Mouse (Mus musculus) liver, embryonic 14.5 days (tissue): ENCODE results near the gene Vamp4. TPM values are rescaled to one million over a fixed set of nuclear protein-coding genes. Genes with fewer than 3 reads are reported as not detected.
A peak's percentile ranks its signal among the peaks of the same experiment; 100 is the strongest.
"Not testable (repeated sequence)": the region's sequence is repeated elsewhere in the genome, so short reads cannot be mapped to it uniquely, and the experiment has no call there.

Source experiments
- ATAC-seq: fragments of 200-750 bp; cut with Nextera tagmentation; 2 replicates; pipeline ENCODE4 v1.8.0; 2017; ENCODE audit warnings: moderate number of reproducible peaks, mild to moderate bottlenecking, moderate library complexity; ENCODE audit not compliant: insufficient read depth
- DNase-seq, 3 experiments: peaks; one replicate each; pipeline ENCODE4 v3.0.0-alpha.2; 2012 to 2013; ENCODE audit warnings: low read depth in 3 of 3, low spot score in 3 of 3
- H3K27ac ChIP-seq: fragments of 300-500 bp; sonication (generic); 2 replicates; pipeline ENCODE4 v1.5.1; 2014; ENCODE audit warnings: moderate library complexity, mild to moderate bottlenecking, control low read depth, inconsistent platforms
- H3K27me3 ChIP-seq: fragments of 300-500 bp; sonication (generic); 2 replicates; pipeline ENCODE4 v1.6.1; 2014; ENCODE audit warnings: mild to moderate bottlenecking, low read length, moderate library complexity; ENCODE audit not compliant: control insufficient read depth, insufficient read depth
- H3K36me3 ChIP-seq: fragments of 300-500 bp; sonication (generic); replicated peaks from 2 replicates; pipeline ENCODE4 v1.6.1; 2014; ENCODE audit warnings: low read depth; ENCODE audit not compliant: control insufficient read depth, insufficient read depth
- H3K4me1 ChIP-seq, 2 experiments: fragments of 200-500 bp in 1 of 2; fragments of 300-500 bp in 1 of 2; sonication (generic) in 1 of 2; replicated peaks; 2 replicates each; pipeline ENCODE4 v1.6.1; 2012 to 2014; ENCODE audit warnings: antibody characterized with exemption in 1 of 2, inconsistent platforms in 1 of 2, low read length in 1 of 2; ENCODE audit not compliant: control insufficient read depth in 2 of 2, insufficient read depth in 2 of 2
- H3K4me2 ChIP-seq: fragments of 300-500 bp; sonication (generic); 2 replicates; pipeline ENCODE4 v1.6.1; 2014; ENCODE audit warnings: low read depth, mild to moderate bottlenecking, control low read depth, moderate library complexity
- H3K4me3 ChIP-seq, 2 experiments: fragments of 200-500 bp in 1 of 2; fragments of 300-500 bp in 1 of 2; sonication (generic) in 1 of 2; 2 replicates each; pipeline ENCODE4 v1.5.1; 2012 to 2014; ENCODE audit warnings: low read depth in 2 of 2, low read length in 2 of 2, mild to moderate bottlenecking in 2 of 2, control low read depth in 1 of 2, inconsistent platforms in 1 of 2, moderate library complexity in 1 of 2; ENCODE audit not compliant: insufficient read depth in 1 of 2
- H3K9ac ChIP-seq: fragments of 300-500 bp; sonication (generic); replicated peaks from 2 replicates; pipeline ENCODE4 v1.6.1; 2014; ENCODE audit warnings: mild to moderate bottlenecking, control low read depth, moderate library complexity
- H3K9me3 ChIP-seq: fragments of 300-500 bp; sonication (generic); 2 replicates; pipeline ENCODE4 v1.6.1; 2016; ENCODE audit warnings: low read length, mixed read lengths; ENCODE audit not compliant: control insufficient read depth
- CTCF ChIP-seq: IDR thresholded peaks from 2 replicates; pipeline ENCODE4 v1.5.1; 2016; ENCODE audit warnings: antibody characterized with exemption, low read depth, control low read depth
- EP300 ChIP-seq: IDR thresholded peaks from 2 replicates; pipeline ENCODE4 v1.6.1; 2016; ENCODE audit warnings: antibody characterized with exemption, low read depth
- WGBS: fragments of 180-500 bp; shearing (Covaris S2); extraction: QIAGEN DNeasy Blood & Tissue Kit; methylation state at CpG from one replicate; pipeline ENCODE4 v1.1.7; 2014; ENCODE audit not compliant: insufficient replicate concordance; 5-methylcytosine and 5-hydroxymethylcytosine counted together
- polyA plus RNA-seq, 2 experiments: library from polyadenylated mRNA; depleted of rRNA in 1 of 2; stranded (reverse) in 1 of 2; unstranded in 1 of 2; fragments of >200 nt; fragmentation: Nextera tagmentation in 1 of 2; extraction: Ambion mirVana in 1 of 2; gene quantifications; 2 replicates each; pipeline versions ENCODE4 v1.2.1 to v1.2.3; 2012 to 2014

Gene Vamp4
- polyA plus RNA-seq, 2 experiments = 5.6 to 13.5 TPM

DNA sequence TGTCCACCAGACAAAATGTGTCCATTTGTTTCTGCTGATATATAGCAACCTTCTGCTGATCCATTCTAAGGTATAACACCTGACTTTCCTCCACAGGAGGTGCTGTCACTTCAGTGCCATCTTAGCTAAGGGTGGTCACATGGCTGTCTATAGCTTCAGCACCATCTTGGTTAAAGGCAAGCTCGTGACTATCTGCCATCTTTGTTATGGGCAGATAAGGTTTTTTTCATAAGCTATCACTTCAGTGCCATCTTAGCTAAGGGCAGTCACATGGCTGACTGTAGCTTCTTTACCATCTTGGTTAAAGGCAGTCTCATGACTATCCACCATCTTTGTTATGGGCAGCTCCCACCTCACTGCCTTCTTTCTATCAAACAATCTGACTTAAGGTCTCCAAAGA lies 45.2 kb downstream of the Vamp4 start:
- no peak for TF ChIP-seq CTCF
- TF ChIP-seq EP300 = no peak
- 57% methylated on average over 1 of the region's 1 CpGs for WGBS
- Histone ChIP-seq H3K9ac (no peak overlapping the region), H3K27me3 (no peaks in the 10 kb centered on the region), H3K4me1 (no peaks in the 10 kb centered on the region), H3K4me2 (no peak overlapping the region), H3K36me3 (no peaks in the 10 kb centered on the region), H3K4me3 (no peak overlapping the region), H3K27ac (no peak overlapping the region), H3K9me3 (no peaks in the 10 kb centered on the region)
- DNase-seq (no peak), ATAC-seq (no peak)

DNA sequence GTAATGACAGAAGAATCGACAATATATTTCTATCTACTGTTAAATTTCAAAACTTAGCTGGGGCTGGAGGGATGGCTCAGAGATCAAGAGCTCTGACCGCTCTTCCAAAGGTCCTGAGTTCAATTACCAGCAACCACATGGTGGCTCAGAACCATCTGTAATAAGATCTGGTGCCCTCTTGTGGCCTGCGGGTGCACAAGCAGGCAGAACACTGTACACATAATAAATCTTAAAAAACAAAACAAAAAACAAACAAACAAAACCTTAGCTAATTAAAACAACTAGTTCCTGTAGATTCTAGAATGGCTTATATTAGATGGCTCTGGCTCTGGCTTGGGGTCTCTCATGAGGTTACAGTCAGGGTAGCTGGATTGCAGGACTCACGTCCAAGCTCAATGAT lies 50.2 kb downstream of the Vamp4 start:
- ATAC-seq (no peak), DNase-seq (no peak)
- 55% methylated on average over 4 of the region's 4 CpGs for WGBS
- no peak for TF ChIP-seq EP300
- TF ChIP-seq CTCF = peak; percentile 69
- Histone ChIP-seq H3K36me3 (no peaks in the 10 kb centered on the region), H3K4me1 (peaks cover 0 to 7% of the 10 kb centered on the region in 2 experiments; a peak in 1 of 4 replicates), H3K4me2 (no peak overlapping the region), H3K27me3 (no peaks in the 10 kb centered on the region), H3K9me3 (no peaks in the 10 kb centered on the region), H3K9ac (no peak overlapping the region), H3K27ac (no peak overlapping the region), H3K4me3 (no peak overlapping the region)

DNA sequence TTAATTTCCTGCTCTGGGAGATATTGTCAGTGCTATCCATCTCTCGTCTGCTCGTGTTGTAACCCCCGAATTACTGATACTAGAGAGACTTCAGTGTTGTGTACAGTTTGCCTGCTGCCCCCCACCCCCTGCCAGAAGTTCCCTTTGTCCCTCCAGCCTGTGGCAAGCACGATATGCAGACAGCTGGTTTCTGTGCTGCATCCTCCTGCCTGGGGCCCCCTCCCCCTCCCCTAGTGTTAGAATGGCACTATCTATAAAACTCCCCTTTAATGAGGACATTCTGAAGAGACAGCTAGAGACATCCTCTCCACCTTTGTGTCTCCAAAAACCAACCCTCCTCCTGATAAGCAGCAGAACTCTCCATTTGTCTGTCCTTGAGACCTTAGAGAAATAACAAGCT lies 53.6 kb downstream of the Vamp4 start:
- H3K9me3 ChIP-seq = no peaks in the 10 kb centered on the region
- no peaks in the 10 kb centered on the region for H3K27me3 ChIP-seq
- ATAC-seq (no peak), DNase-seq (no peak)
- no peak for TF ChIP-seq EP300
- no peak for TF ChIP-seq CTCF
- H3K36me3 ChIP-seq = no peaks in the 10 kb centered on the region
- no peak overlapping the region for H3K4me3 ChIP-seq
- peaks cover 0 to 7% of the 10 kb centered on the region in 2 experiments; a peak in 1 of 4 replicates for H3K4me1 ChIP-seq
- no peak overlapping the region for H3K27ac ChIP-seq
- no peak overlapping the region for H3K4me2 ChIP-seq
- 15% methylated on average over 4 of the region's 4 CpGs for WGBS
- H3K9ac ChIP-seq = no peak overlapping the region

DNA sequence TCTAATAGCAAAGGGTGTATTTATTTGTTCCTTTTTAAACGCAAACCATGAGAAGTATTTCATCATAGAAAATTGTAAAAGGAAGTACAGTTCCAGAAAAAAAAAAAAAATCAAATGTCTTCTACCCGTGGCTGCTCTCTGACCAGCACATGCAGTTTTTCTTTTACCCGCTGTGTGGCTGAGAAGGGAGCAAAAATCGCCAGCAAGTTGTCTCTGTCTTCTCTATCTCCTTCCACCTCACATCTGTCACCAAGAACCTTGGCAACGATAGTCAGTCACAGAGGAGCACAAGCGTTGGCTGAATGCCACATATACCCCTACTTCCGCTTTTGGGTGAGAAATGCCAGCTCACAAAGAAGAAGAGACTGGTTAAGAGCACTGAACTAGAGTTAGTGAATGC lies 54.9 kb downstream of the Vamp4 start:
- TF ChIP-seq CTCF (no peak), EP300 (no peak)
- no peak for ATAC-seq
- peak in 1 of 3 experiments; percentile 19 for DNase-seq
- H3K36me3 ChIP-seq = no peaks in the 10 kb centered on the region
- peaks cover 0 to 7% of the 10 kb centered on the region in 2 experiments; a peak in 1 of 4 replicates for H3K4me1 ChIP-seq
- no peaks in the 10 kb centered on the region for H3K9me3 ChIP-seq
- WGBS = 25% methylated on average over 7 of the region's 7 CpGs
- no peak overlapping the region for H3K4me3 ChIP-seq
- no peak overlapping the region for H3K27ac ChIP-seq
- H3K9ac ChIP-seq = no peak overlapping the region
- H3K27me3 ChIP-seq = no peaks in the 10 kb centered on the region
- H3K4me2 ChIP-seq = no peak overlapping the region

DNA sequence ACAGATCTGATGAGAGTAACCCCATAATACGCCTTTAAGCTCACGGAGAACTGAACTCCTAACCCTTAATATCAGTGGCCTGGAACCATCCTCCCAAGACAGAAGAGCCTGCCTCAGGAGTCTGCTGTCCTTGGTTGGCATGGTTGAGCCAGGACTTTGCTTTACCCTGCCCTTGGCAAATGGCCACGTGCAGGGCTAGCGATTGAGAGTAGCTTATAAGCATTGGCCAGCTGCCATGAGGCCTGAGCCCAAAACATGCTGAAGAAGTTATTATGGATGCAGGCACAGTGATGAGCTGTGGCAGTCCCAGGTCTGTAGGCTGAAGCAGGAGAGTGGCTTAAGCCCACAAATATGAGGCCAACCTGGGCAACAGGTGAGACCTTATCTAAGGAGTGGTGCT lies 57.5 kb downstream of the Vamp4 start:
- H3K9ac ChIP-seq, ATAC-seq, H3K27me3 ChIP-seq, H3K4me3 ChIP-seq, H3K27ac ChIP-seq, H3K4me2 ChIP-seq, H3K9me3 ChIP-seq, DNase-seq, H3K36me3 ChIP-seq, H3K4me1 ChIP-seq: not testable (repeated sequence)
- 65% methylated on average over 4 of the region's 4 CpGs for WGBS

DNA sequence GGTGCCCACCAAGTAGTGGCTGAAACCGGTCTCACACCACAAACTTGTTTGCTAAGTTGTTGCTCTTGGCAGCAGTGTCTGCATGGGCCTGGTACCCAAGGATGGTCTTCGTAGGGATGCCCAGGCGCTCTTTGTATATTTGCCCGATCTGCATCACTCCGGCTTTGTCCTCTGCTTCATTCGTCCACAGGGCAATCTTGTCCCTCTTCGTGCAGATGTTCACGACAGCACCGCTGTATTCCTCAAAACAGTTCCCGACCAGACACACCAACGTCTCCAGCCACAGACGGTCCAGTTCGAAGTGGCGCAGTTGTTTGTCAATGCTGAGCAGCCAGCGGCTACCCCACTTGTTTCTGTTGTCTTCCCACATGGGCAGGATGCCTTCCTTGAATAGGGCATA lies 58.0 kb downstream of the Vamp4 start:
- H3K27ac ChIP-seq, H3K36me3 ChIP-seq, DNase-seq, H3K4me3 ChIP-seq, H3K4me2 ChIP-seq, H3K9ac ChIP-seq, H3K4me1 ChIP-seq, H3K27me3 ChIP-seq, ATAC-seq, H3K9me3 ChIP-seq: not testable (repeated sequence)
- 77% methylated on average over 15 of the region's 15 CpGs for WGBS

DNA sequence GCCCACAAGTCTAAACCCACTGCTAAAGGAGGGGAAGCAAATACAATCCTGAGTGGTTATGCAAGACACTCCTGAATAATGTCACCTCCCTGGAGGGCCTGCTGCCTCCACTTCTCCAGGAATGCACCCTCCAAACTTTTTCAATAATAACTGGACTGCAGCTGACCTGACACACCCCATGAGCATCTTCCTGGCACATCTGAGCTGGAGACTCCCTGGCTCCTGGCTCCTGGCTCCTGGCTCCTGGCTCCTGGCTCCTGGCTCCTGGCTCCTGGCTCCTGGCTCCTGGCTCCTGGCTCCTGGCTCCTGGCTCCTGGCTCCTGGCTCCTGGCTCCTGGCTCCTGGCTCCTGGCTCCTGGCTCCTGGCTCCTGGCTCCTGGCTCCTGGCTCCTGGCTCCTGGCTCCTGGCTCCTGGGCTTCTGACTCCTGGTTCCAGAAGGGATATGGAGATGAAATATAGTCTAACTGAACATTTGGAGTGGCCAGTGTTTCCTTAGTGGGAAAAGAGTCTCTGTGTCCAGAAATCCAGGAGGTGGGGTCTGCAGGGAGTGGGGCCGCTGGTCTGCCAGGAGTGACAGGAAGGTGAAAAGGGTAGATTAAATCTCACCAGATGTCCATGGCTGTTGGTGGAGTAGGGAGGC lies 65.1 kb downstream of the Vamp4 start:
- not testable (repeated sequence) for ATAC-seq, H3K27me3 ChIP-seq, H3K9me3 ChIP-seq, DNase-seq, H3K9ac ChIP-seq, H3K4me2 ChIP-seq, H3K27ac ChIP-seq, H3K36me3 ChIP-seq, H3K4me3 ChIP-seq, H3K4me1 ChIP-seq
- 30% methylated on average over 1 of the region's 1 CpGs for WGBS
